Mouse (Mus musculus) stomach, embryonic 14.5 days (tissue): ENCODE measurements around the gene Tie1. TPM values are rescaled to one million over a fixed set of nuclear protein-coding genes. Genes with fewer than 3 reads are reported as not detected.

Experiments
- ATAC-seq: fragments of 200-750 bp; cut with Nextera tagmentation; 2 replicates; pipeline ENCODE4 v1.8.0; 2017; ENCODE audit warnings: low read depth, moderate TSS enrichment; ENCODE audit not compliant: insufficient number of reproducible peaks, insufficient read depth, low FRiP score
- H3K27ac ChIP-seq: fragments of 300-500 bp; sonication (generic); 2 replicates; pipeline ENCODE4 v1.5.1; 2014; ENCODE audit warnings: mild to moderate bottlenecking, low read length, moderate library complexity, mixed read lengths
- H3K27me3 ChIP-seq: fragments of 300-500 bp; sonication (generic); 2 replicates; pipeline ENCODE4 v1.6.1; 2014; ENCODE audit warnings: low read length, control low read depth, mixed read lengths; ENCODE audit not compliant: control insufficient read depth, insufficient read depth
- H3K36me3 ChIP-seq: fragments of 300-500 bp; sonication (generic); 2 replicates; pipeline ENCODE4 v1.6.1; 2014; ENCODE audit warnings: mild to moderate bottlenecking, control low read depth, low read length, moderate library complexity, mixed read lengths; ENCODE audit not compliant: control insufficient read depth, insufficient read depth
- H3K4me1 ChIP-seq: fragments of 300-500 bp; sonication (generic); 2 replicates; pipeline ENCODE4 v1.6.1; 2014; ENCODE audit warnings: low read length, control low read depth, mixed read lengths; ENCODE audit not compliant: control insufficient read depth, insufficient read depth
- H3K4me2 ChIP-seq: fragments of 300-500 bp; sonication (generic); replicated peaks from 2 replicates; pipeline ENCODE4 v1.6.1; 2014; ENCODE audit warnings: low read depth, low read length, control low read depth
- H3K4me3 ChIP-seq: fragments of 300-500 bp; sonication (generic); 2 replicates; pipeline ENCODE4 v1.5.1; 2014; ENCODE audit warnings: low read depth, low read length, control low read depth
- H3K9ac ChIP-seq: fragments of 300-500 bp; sonication (generic); replicated peaks from 2 replicates; pipeline ENCODE4 v1.6.1; 2014; ENCODE audit warnings: low read depth, mild to moderate bottlenecking, control low read depth, low read length, moderate library complexity, mixed read lengths
- H3K9me3 ChIP-seq: fragments of 300-500 bp; sonication (generic); 2 replicates; pipeline ENCODE4 v1.6.1; 2016; ENCODE audit warnings: low read depth, low read length, control low read depth; ENCODE audit not compliant: control insufficient read depth
- WGBS: fragments of 180-500 bp; shearing (Covaris S2); extraction: QIAGEN DNeasy Blood & Tissue Kit; methylation state at CpG from one replicate; pipeline ENCODE4 v1.1.7; 2014; 5-methylcytosine and 5-hydroxymethylcytosine counted together
- polyA plus RNA-seq: library from polyadenylated mRNA; unstranded; fragments of >200 nt; fragmentation: Nextera tagmentation; extraction: Ambion mirVana; gene quantifications from 2 replicates; pipeline ENCODE4 v1.2.1, GENCODE M21; 2014

The Tie1 gene
- polyA plus RNA-seq, 1 experiment from 2014 or later, result 16.4 TPM

DNA sequence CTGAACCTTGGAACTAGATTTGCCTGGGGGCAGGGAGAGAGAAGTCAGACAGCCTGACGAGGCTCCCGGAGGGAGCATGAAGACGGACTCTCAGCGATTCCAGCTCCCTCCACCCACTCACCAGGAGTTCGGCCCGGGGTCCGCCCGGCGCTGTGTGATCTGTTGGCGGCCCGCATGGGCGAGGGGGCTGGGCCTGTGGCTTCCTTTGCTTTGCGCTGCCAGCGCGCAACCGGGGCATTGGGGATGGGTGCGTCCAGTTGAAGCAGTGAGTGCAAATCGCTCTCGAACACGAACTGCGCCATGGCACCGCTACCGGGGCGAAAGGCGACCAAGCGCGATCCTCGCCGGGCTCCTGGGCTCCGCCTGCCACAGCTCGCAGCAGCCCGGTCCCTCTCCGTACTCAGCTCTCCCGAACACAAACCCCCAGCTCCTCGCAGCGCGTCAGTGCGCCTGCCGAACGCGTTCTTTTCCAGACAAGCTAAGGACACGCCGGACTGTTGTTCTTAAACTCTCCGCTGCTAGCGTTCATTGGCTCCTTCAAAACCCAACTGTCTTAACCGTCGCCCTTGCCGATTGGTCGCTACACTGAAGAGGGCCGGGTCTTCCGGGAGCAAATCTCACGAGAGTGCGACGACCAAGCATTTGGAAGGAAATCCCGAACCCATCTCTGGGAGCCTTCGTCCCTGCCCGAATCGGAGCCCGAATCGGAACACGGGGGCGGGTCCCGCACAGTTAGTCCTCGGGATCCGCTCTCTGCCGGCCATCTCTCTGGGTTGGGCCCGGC lies 52.8 kb downstream of the Tie1 start, which contains the start of gene Cdc20:
Gene Cdc20, minus strand, starts transcription at position 533 of the 784 bp plus-strand sequence.
- 1% methylated on average over 67 of the region's 67 CpGs for WGBS
- H3K9ac ChIP-seq, result peak within 1 kb of the TSS; percentile 87
- no peaks in the 10 kb centered on the region for H3K27me3 ChIP-seq
- peak; percentile 94 for ATAC-seq
- H3K4me2 ChIP-seq, result peak within 1 kb of the TSS; percentile 92
- H3K4me3 ChIP-seq, result peak within 1 kb of the TSS; percentile 74
- H3K4me1 ChIP-seq, result peaks cover 20% of the 10 kb centered on the region
- H3K36me3 ChIP-seq, result peaks cover 26% of the 10 kb centered on the region
- H3K27ac ChIP-seq, result peak within 1 kb of the TSS; percentile 91
- H3K9me3 ChIP-seq, result no peaks in the 10 kb centered on the region

DNA sequence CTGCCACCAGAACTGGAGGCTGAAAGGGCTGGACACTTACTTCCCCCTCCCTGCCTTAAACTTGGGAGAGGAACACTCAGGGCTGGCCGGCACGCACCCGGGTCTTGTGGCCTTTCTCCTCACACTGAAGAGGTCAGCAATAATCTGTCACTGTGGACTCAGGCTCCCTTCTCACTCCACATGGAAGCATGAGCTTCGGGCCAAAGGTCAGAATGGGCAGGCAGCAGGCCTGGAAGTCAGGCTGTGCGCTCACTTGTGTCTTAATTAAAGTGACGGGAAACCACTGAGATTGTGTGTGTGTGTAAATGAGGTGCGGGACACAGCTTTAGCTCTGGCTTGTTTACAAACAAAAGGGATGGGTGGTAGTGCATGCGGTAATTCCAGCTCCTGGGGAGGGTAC lies 57.5 kb downstream of the Tie1 start:
- WGBS, result 70% methylated on average over 8 of the region's 8 CpGs
- Histone ChIP-seq H3K9ac (no peak overlapping the region), H3K36me3 (peaks cover 39% of the 10 kb centered on the region), H3K4me3 (no peak overlapping the region), H3K4me2 (no peak overlapping the region), H3K9me3 (no peaks in the 10 kb centered on the region), H3K4me1 (peaks cover 33% of the 10 kb centered on the region), H3K27ac (no peak overlapping the region), H3K27me3 (no peaks in the 10 kb centered on the region)
- no peak for ATAC-seq

DNA sequence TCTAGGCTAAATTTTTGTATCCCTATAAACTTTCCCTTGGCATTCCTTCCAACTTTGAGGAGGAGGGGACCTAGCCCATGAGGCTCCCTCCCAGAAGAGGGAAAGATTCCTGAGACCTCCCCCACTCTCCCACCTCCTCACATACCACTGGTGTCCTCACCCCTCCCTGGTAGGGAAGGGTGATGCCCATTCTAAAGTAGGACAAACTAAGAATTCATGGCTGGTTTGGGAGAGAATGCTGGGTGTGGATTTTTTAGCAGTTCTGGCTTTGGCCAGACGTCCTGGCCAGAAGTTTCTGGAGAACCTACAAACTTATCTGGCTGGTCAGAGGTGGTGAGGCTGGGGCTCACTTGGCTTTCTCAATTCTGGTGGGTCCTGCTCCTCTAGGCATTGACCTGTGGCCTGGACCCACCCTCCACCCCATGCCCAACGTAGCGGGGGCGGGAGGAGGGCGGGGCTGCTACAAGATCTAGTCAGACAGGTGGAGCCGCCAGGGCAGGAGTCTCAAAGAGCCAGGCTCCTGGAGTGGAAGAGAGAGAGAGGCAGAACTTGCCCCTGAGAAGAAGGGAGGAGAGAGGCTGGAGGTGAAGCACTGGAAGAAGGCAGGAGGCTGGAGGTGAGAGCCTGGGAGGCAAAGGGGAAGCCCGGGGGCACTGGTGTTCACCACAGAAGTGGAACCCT lies 60.5 kb downstream of the Tie1 start:
- Histone ChIP-seq H3K27ac (peak overlapping the region; percentile 18; the same call in 1 of the 2 replicates), H3K4me2 (peak overlapping the region; percentile 88), H3K4me1 (peaks cover 23% of the 10 kb centered on the region; the same call in 1 of the 2 replicates), H3K27me3 (no peaks in the 10 kb centered on the region), H3K36me3 (peaks cover 33% of the 10 kb centered on the region), H3K9me3 (no peaks in the 10 kb centered on the region), H3K9ac (no peak overlapping the region), H3K4me3 (peak overlapping the region; percentile 76)
- no peak for ATAC-seq
- WGBS, result 28% methylated on average over 7 of the region's 7 CpGs

DNA sequence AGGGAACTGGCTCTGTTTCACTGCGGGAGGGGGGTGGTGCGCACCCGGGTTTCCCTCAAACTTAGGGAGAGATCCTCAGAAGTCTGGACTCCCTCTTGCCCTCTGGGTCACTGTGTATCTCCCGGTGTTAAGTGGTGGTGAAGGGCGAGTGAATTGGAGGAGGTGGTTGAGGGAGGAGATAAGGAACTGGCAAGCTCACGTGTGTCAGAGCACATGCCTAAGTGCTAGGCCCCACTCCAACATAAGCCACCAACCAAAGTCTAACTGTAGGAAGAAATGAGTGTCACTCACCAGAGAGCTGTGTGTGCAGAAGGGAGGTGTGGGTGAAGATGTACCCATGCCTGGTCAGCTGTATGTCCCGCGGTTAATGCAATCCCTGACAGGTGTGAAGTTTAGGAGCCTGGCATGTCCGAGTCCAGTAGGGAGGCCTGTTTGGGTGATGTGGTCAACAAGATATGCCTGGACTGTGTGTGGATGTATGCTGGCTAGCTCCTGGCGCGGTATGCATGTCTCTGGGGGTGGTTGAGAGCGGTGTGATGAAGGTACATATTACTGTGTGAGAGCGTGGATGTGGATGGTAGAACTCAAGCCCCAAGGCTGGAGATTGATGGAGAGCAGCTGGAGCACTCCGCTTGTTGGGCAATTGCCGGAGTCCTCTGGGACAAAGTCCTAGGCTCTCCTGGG lies 61.2 kb downstream of the Tie1 start:
- Histone ChIP-seq H3K9me3 (no peaks in the 10 kb centered on the region), H3K4me2 (peak overlapping the region; percentile 88), H3K9ac (peak overlapping the region; percentile 76), H3K27ac (peak overlapping the region; percentile 87; the same call in 1 of the 2 replicates), H3K36me3 (peaks cover 29% of the 10 kb centered on the region), H3K27me3 (no peaks in the 10 kb centered on the region), H3K4me1 (peaks cover 23% of the 10 kb centered on the region; the same call in 1 of the 2 replicates), H3K4me3 (peak overlapping the region; percentile 76)
- peak; percentile 11; the same call in 1 of the 2 replicates for ATAC-seq
- WGBS, result 32% methylated on average over 15 of the region's 15 CpGs

DNA sequence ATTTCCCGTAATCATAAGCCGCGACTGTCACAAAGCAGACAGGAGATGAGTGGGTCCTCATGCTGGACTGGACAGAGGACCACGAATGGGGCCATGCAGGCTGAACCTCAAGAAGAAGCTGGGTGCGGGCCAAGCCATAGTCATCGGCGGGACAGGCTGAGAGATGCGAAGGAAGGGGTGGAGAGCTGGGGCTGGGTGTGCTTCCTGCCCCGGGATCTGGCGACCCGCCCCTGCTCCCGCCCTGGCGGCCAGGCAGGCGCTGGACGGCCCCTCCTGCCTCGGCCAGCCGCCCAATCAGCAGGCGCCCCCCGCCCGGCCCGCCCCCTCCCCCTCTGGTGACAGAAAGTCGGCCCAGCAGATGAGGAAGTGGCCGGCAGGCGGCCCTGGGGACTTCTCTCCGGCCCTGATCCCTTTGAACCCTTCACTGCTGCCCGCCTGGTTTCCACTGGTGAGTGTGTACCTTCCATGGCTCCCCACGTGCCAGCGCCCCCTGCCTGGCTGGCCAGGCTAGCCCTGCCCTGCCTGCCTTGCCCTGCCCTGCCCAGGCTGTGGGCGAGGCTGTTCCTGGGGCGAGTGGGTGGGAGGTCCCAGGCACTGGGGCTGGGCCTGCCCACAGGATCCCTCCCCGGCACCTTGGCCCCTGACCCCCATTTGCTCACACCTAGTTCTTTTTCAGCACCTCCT lies 62.0 kb downstream of the Tie1 start, which contains the start of gene Elovl1:
Gene Elovl1, plus strand, starts transcription at position 326 of the 684 bp plus-strand sequence.
- Histone ChIP-seq H3K4me1 (peaks cover 23% of the 10 kb centered on the region; the same call in 1 of the 2 replicates), H3K4me2 (peak within 1 kb of the TSS; percentile 88), H3K9me3 (no peaks in the 10 kb centered on the region), H3K27me3 (no peaks in the 10 kb centered on the region), H3K27ac (peak within 1 kb of the TSS; percentile 87), H3K9ac (peak within 1 kb of the TSS; percentile 76), H3K4me3 (peak within 1 kb of the TSS; percentile 76), H3K36me3 (peaks cover 21% of the 10 kb centered on the region)
- WGBS, result under 1% methylated on average over 21 of the region's 31 CpGs
- ATAC-seq, result peak; percentile 96

DNA sequence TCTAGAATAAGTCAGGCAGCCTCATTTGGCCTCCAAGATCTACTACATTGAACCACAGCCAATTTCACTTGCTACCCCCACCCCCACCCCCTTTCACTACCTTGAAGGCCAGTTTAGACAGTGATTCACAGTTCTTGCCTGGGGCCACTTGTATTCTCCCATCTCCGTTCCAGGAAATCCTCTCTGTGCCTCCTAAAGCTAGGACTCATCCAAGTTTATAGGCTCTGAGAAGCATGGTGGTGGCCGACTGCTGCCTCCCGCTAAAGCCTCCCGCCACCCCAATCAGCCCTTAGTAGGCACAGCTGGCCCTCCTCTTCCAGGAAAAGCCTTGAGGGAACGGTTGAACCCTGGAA lies 62.5 kb downstream of the Tie1 start:
- no peaks in the 10 kb centered on the region for H3K27me3 ChIP-seq
- no peak for ATAC-seq
- H3K9me3 ChIP-seq, result no peaks in the 10 kb centered on the region
- peaks cover 19% of the 10 kb centered on the region for H3K36me3 ChIP-seq
- H3K4me2 ChIP-seq, result peak overlapping the region; percentile 88
- H3K4me1 ChIP-seq, result peaks cover 23% of the 10 kb centered on the region; the same call in 1 of the 2 replicates
- H3K9ac ChIP-seq, result peak overlapping the region; percentile 76; the same call in 1 of the 2 replicates
- H3K4me3 ChIP-seq, result peak overlapping the region; percentile 76
- peak overlapping the region; percentile 87 for H3K27ac ChIP-seq
- WGBS, result 3% methylated on average over 5 of the region's 5 CpGs

DNA sequence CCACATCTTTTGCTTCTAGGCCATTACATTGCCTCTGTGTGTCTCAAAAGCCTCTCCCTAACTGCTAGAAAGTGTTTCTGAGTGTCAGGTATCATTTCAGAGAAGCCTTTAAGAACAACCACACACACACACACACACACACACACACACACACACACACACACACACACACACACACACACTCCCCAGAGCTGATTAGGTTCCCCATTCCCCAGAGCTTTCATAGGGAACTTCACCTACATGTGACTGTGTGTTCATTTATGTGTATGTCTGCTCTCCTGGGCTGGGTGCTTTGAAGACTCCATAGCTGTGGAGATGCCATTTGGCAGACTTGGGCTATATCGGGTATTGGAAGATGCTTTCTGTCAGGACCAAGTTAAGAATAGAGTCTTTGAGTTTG lies 64.5 kb downstream of the Tie1 start:
- peaks cover 23% of the 10 kb centered on the region; the same call in 1 of the 2 replicates for H3K4me1 ChIP-seq
- no peaks in the 10 kb centered on the region for H3K27me3 ChIP-seq
- H3K27ac ChIP-seq, result no peak overlapping the region
- H3K4me3 ChIP-seq, result no peak overlapping the region
- H3K4me2 ChIP-seq, result no peak overlapping the region
- ATAC-seq, result no peak
- H3K36me3 ChIP-seq, result peaks cover 6% of the 10 kb centered on the region
- H3K9ac ChIP-seq, result no peak overlapping the region
- WGBS, result 93% methylated on average over 1 of the region's 1 CpGs
- H3K9me3 ChIP-seq, result no peaks in the 10 kb centered on the region
